Mouse (Mus musculus): ENCODE data around the gene Ttc21a. TPM values are rescaled to one million over a fixed set of nuclear protein-coding genes. Genes with fewer than 3 reads are reported as not detected.

The Ttc21a gene
- polyA plus RNA-seq, 1 experiment from 2014 or later, result 0.23 TPM

- H3K36me3 ChIP-seq (ENCODE audit: control insufficient read depth, insufficient read depth, low read length), result no peaks in the 10 kb centered on the region
- H3K27me3 ChIP-seq (ENCODE audit: control insufficient read depth, insufficient read depth, low read length), result no peaks in the 10 kb centered on the region
- ATAC-seq (ENCODE audit: low FRiP score), result no peak
- no peak overlapping the region for H3K4me3 ChIP-seq (ENCODE audit: low read depth, low read length)
- no peak for DNase-seq (ENCODE audit: low spot score)
- no peaks in the 10 kb centered on the region for H3K9me3 ChIP-seq (ENCODE audit: control insufficient read depth, low read length)
- 88% methylated on average over 12 of the region's 12 CpGs for WGBS
- no peak overlapping the region for H3K9ac ChIP-seq (ENCODE audit: low read depth, low read length)
- H3K27ac ChIP-seq (ENCODE audit: low read depth, low read length), result no peak overlapping the region
- H3K4me1 ChIP-seq (replicated peaks; ENCODE audit: control insufficient read depth, insufficient read depth, low read length), result no peaks in the 10 kb centered on the region
- no peak overlapping the region for H3K4me2 ChIP-seq (replicated peaks; ENCODE audit: low read depth, low read length)
Measured at GRCm38 (mm10) chr9:119902410-119903151, 34.8 kb upstream of the Ttc21a start.

GRCm38 (mm10) chr9:119908708-119909107, 28.7 kb upstream of the Ttc21a start:
- Histone ChIP-seq H3K4me2 (replicated peaks; ENCODE audit: low read depth, low read length) (no peak overlapping the region), H3K27me3 (ENCODE audit: control insufficient read depth, insufficient read depth, low read length) (no peaks in the 10 kb centered on the region), H3K27ac (ENCODE audit: low read depth, low read length) (no peak overlapping the region), H3K9me3 (ENCODE audit: control insufficient read depth, low read length) (no peaks in the 10 kb centered on the region), H3K4me1 (replicated peaks; ENCODE audit: control insufficient read depth, insufficient read depth, low read length) (no peaks in the 10 kb centered on the region), H3K9ac (ENCODE audit: low read depth, low read length) (no peak overlapping the region), H3K4me3 (ENCODE audit: low read depth, low read length) (no peak overlapping the region), H3K36me3 (ENCODE audit: control insufficient read depth, insufficient read depth, low read length) (0 out of 2 replicates have a peak, but pooled peaks cover 4% of the 10 kb centered on the region)
- 96% methylated on average over 3 of the region's 3 CpGs for WGBS
- DNase-seq (ENCODE audit: low spot score) (no peak), ATAC-seq (ENCODE audit: low FRiP score) (no peak)

GRCm38 (mm10) chr9:119909931-119910330, 27.5 kb upstream of the Ttc21a start:
- no peaks in the 10 kb centered on the region for H3K9me3 ChIP-seq (ENCODE audit: control insufficient read depth, low read length)
- no peak overlapping the region for H3K27ac ChIP-seq (ENCODE audit: low read depth, low read length)
- no peaks in the 10 kb centered on the region for H3K27me3 ChIP-seq (ENCODE audit: control insufficient read depth, insufficient read depth, low read length)
- H3K9ac ChIP-seq (ENCODE audit: low read depth, low read length), result no peak overlapping the region
- no peak for DNase-seq (ENCODE audit: low spot score)
- H3K36me3 ChIP-seq (ENCODE audit: control insufficient read depth, insufficient read depth, low read length), result 0 out of 2 replicates have a peak, but pooled peaks cover 4% of the 10 kb centered on the region
- H3K4me1 ChIP-seq (replicated peaks; ENCODE audit: control insufficient read depth, insufficient read depth, low read length), result no peaks in the 10 kb centered on the region
- no peak overlapping the region for H3K4me3 ChIP-seq (ENCODE audit: low read depth, low read length)
- no peak overlapping the region for H3K4me2 ChIP-seq (replicated peaks; ENCODE audit: low read depth, low read length)
- WGBS, result 97% methylated on average over 3 of the region's 3 CpGs
- ATAC-seq (ENCODE audit: low FRiP score), result no peak

DNA sequence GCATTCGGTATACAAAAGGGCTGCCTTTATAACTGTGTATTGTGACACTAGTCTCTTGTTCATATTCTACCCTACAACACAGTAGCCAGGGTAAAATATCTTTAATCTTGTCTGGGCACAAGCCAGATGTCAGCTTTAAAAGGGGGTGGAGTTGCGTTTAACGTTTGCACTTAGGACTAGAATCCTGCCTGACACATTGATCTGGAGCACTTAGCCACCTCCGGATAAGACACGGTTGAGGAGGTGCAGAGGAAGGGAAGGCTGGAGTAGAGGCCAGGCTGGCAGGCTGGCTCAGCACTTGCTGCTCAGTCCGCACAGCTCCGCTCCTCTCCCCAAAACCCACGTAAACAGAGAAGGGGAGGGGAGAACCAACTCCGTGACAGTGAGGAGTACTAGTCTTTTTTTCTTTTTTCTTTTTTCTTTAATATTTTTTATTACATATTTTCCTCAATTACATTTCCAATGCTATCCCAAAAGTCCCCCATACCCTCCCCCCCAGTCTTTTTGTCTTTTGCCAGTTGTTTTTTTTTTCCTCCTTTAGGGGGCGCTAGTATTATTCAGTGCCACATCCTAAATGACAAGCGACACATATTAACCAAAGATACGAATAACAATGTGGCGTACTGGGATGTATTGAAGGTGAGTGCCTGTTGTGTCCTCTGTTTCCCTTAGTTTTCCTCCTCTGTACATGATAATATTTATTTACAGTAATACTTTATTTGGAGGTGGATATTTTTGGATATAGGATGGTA, 24.1 kb upstream of the Ttc21a start:
- Histone ChIP-seq H3K4me2 (replicated peaks; ENCODE audit: low read depth, low read length) (no peak overlapping the region), H3K4me3 (ENCODE audit: low read depth, low read length) (no peak overlapping the region), H3K4me1 (replicated peaks; ENCODE audit: control insufficient read depth, insufficient read depth, low read length) (no peaks in the 10 kb centered on the region), H3K27ac (ENCODE audit: low read depth, low read length) (no peak overlapping the region), H3K9me3 (ENCODE audit: control insufficient read depth, low read length) (no peaks in the 10 kb centered on the region), H3K36me3 (ENCODE audit: control insufficient read depth, insufficient read depth, low read length) (0 out of 2 replicates have a peak, but pooled peaks cover 8% of the 10 kb centered on the region), H3K27me3 (ENCODE audit: control insufficient read depth, insufficient read depth, low read length) (no peaks in the 10 kb centered on the region), H3K9ac (ENCODE audit: low read depth, low read length) (no peak overlapping the region)
- DNase-seq (ENCODE audit: low spot score), result peak; percentile 19
- no peak for ATAC-seq (ENCODE audit: low FRiP score)
- 81% methylated on average over 13 of the region's 13 CpGs for WGBS

GRCm38 (mm10) chr9:119919858-119920257, 17.5 kb upstream of the Ttc21a start:
- Histone ChIP-seq H3K9me3 (ENCODE audit: control insufficient read depth, low read length) (no peaks in the 10 kb centered on the region), H3K27me3 (ENCODE audit: control insufficient read depth, insufficient read depth, low read length) (no peaks in the 10 kb centered on the region), H3K4me1 (replicated peaks; ENCODE audit: control insufficient read depth, insufficient read depth, low read length) (no peaks in the 10 kb centered on the region), H3K4me3 (ENCODE audit: low read depth, low read length) (no peak overlapping the region), H3K4me2 (replicated peaks; ENCODE audit: low read depth, low read length) (no peak overlapping the region), H3K36me3 (ENCODE audit: control insufficient read depth, insufficient read depth, low read length) (peaks cover 16% of the 10 kb centered on the region; the same call in 1 of the 2 replicates), H3K27ac (ENCODE audit: low read depth, low read length) (no peak overlapping the region), H3K9ac (ENCODE audit: low read depth, low read length) (no peak overlapping the region)
- ATAC-seq (ENCODE audit: low FRiP score) (no peak), DNase-seq (ENCODE audit: low spot score) (no peak)
- 81% methylated on average over 1 of the region's 1 CpGs for WGBS

DNA sequence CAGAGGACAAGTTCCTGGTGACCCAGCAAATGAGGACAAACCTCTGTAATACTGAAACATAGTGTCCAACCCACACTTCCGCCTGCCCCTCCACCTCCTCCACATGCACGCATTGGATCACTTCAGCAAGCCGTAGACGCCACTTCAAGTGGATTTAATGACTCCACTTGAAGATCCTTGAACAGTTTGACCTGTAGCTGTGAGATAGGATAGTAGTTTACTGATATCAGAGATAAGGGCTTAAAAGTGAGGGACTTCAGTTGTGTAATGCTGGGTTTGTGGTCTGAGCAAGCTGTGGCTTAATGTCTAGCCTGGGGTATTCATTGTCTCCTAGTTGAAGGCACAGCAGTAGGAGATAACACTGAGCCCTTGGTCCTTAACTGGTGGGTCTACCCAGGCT, 13.9 kb upstream of the Ttc21a start:
- no peaks in the 10 kb centered on the region for H3K27me3 ChIP-seq (ENCODE audit: control insufficient read depth, insufficient read depth, low read length)
- ATAC-seq (ENCODE audit: low FRiP score), result no peak
- H3K9me3 ChIP-seq (ENCODE audit: control insufficient read depth, low read length), result no peaks in the 10 kb centered on the region
- 95% methylated on average over 4 of the region's 4 CpGs for WGBS
- H3K4me1 ChIP-seq (replicated peaks; ENCODE audit: control insufficient read depth, insufficient read depth, low read length), result no peaks in the 10 kb centered on the region
- no peak overlapping the region for H3K4me3 ChIP-seq (ENCODE audit: low read depth, low read length)
- H3K9ac ChIP-seq (ENCODE audit: low read depth, low read length), result no peak overlapping the region
- DNase-seq (ENCODE audit: low spot score), result no peak
- peaks cover 11% of the 10 kb centered on the region; the same call in 1 of the 2 replicates for H3K36me3 ChIP-seq (ENCODE audit: control insufficient read depth, insufficient read depth, low read length)
- no peak overlapping the region for H3K4me2 ChIP-seq (replicated peaks; ENCODE audit: low read depth, low read length)
- no peak overlapping the region for H3K27ac ChIP-seq (ENCODE audit: low read depth, low read length)

DNA sequence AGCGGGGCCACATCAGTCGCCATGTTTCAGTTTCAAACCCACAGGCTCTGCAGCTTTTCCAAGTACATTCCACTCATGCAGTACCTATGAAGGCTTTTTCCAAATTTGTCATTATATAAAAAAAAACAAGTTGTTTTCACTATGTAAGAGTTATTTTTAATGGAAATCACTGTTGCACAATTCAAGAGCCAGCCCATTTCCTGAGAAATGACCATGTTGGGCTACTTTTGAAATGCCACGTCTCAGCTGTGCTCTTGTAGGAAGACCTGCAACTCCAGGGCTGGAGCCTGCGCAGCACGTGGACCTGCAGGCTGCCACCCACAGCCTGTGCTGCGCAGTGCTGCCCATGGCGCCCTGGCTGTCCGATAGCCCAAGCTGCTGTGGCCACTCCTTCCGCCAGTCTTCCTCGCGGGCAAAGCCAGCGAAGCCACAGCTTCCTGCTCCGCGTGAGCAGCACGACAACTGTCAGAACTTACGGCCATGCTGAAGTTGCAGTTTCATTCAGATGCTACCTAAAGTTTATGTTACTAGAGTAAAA, 12.2 kb upstream of the Ttc21a start:
- 95% methylated on average over 16 of the region's 16 CpGs for WGBS
- no peaks in the 10 kb centered on the region for H3K4me1 ChIP-seq (replicated peaks; ENCODE audit: control insufficient read depth, insufficient read depth, low read length)
- no peak overlapping the region for H3K9ac ChIP-seq (ENCODE audit: low read depth, low read length)

GRCm38 (mm10) chr9:119925729-119926128, 11.7 kb upstream of the Ttc21a start:
- H3K4me3 ChIP-seq (ENCODE audit: low read depth, low read length), result no peak overlapping the region
- H3K9ac ChIP-seq (ENCODE audit: low read depth, low read length), result no peak overlapping the region
- DNase-seq (ENCODE audit: low spot score) (no peak), ATAC-seq (ENCODE audit: low FRiP score) (no peak)
- WGBS, result 84% methylated on average over 8 of the region's 8 CpGs
- H3K4me2 ChIP-seq (replicated peaks; ENCODE audit: low read depth, low read length), result no peak overlapping the region
- H3K36me3 ChIP-seq (ENCODE audit: control insufficient read depth, insufficient read depth, low read length), result peaks cover 9% of the 10 kb centered on the region; the same call in 1 of the 2 replicates
- no peaks in the 10 kb centered on the region for H3K4me1 ChIP-seq (replicated peaks; ENCODE audit: control insufficient read depth, insufficient read depth, low read length)
- no peaks in the 10 kb centered on the region for H3K9me3 ChIP-seq (ENCODE audit: control insufficient read depth, low read length)
- H3K27ac ChIP-seq (ENCODE audit: low read depth, low read length), result no peak overlapping the region
- H3K27me3 ChIP-seq (ENCODE audit: control insufficient read depth, insufficient read depth, low read length), result no peaks in the 10 kb centered on the region

More for the DNA sequence above, 12.2 kb upstream of the Ttc21a start:
- Histone ChIP-seq H3K27me3 (ENCODE audit: control insufficient read depth, insufficient read depth, low read length) (no peaks in the 10 kb centered on the region), H3K4me3 (ENCODE audit: low read depth, low read length) (no peak overlapping the region), H3K4me2 (replicated peaks; ENCODE audit: low read depth, low read length) (no peak overlapping the region), H3K36me3 (ENCODE audit: control insufficient read depth, insufficient read depth, low read length) (peaks cover 9% of the 10 kb centered on the region; the same call in 1 of the 2 replicates), H3K27ac (ENCODE audit: low read depth, low read length) (no peak overlapping the region), H3K9me3 (ENCODE audit: control insufficient read depth, low read length) (no peaks in the 10 kb centered on the region)
- ATAC-seq (ENCODE audit: low FRiP score) (no peak), DNase-seq (ENCODE audit: low spot score) (no peak)
